Mouse (Mus musculus) C2C12 (cell line): ENCODE data around the gene Senp2.

ENCODE experiments used
- CEBPB ChIP-seq: IDR thresholded peaks from one replicate; pipeline ENCODE4 v1.6.1; 2011; ENCODE audit warnings: low read depth, mild to moderate bottlenecking, control low read depth, moderate library complexity
- CTCF ChIP-seq: IDR thresholded peaks from one replicate; pipeline ENCODE4 v1.5.1; 2011; ENCODE audit not compliant: control insufficient read depth, insufficient read depth, insufficient read length
- FOSL1 ChIP-seq: IDR thresholded peaks from one replicate; pipeline ENCODE4 v1.8.0; 2011; ENCODE audit warnings: mild to moderate bottlenecking, low read length; ENCODE audit not compliant: poor library complexity, insufficient read depth, severe bottlenecking
- MAX ChIP-seq: IDR thresholded peaks from one replicate; pipeline ENCODE4 v1.6.1; 2011; ENCODE audit warnings: mild to moderate bottlenecking, control low read depth
- MYOG ChIP-seq: IDR thresholded peaks from one replicate; pipeline ENCODE4 v1.6.1; 2011; ENCODE audit not compliant: control insufficient read depth, insufficient read length; ENCODE audit errors: extremely low read depth

DNA sequence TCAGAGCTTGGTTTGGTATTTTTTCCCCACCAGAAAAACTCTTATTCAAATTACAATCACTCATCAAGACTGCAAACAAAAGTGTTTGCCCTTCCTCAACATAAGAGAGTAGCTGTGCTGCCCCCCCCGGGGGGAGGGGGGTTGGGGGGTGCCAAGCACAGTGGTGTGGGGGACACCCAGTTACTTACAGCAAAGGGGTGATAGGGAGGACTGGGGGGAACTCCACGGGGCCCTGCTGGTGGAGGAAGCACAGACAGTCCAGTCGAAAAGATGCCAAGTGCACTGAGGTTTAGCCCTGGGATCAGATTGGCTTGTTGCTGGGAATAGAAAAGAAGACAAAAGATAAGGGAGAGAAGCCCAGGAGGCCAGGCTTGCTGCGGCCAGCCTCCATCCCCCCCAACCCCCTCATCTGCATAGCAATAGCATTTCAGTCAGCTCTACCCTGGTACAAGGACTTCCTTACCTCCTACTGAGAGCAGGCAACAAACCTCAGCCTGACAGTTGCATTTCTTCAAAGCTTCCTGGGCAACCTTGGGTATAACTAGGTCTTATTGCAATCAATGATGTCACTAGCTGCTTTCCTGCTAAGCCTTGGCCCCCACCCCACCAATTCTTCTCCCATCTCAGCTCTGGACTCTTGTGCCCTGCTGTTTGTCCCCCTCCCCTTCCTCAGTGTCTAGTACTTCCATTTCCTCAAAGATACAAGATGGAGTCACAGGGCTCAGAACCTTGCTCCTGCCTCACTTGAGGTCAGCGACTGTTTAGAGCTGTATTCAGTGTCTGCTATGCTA lies 66.7 kb downstream of the Senp2 start:
- no peak for TF ChIP-seq CTCF
- no peak for TF ChIP-seq MYOG
- no peak for TF ChIP-seq MAX
- TF ChIP-seq FOSL1: no peak
- no peak for TF ChIP-seq CEBPB
